Mouse (Mus musculus) ovary, adult 18-20 months (tissue): ENCODE measurements at regions not wholly inside any gene's neighbourhood (a gene's known extent, or its start where the extent isn't known, plus 50 kb on each side); places are given as distances from the start of the nearest gene placed in this dataset.
"Not testable (repeated sequence)": the region's sequence is repeated elsewhere in the genome, so short reads cannot be mapped to it uniquely, and the experiment has no call there.

ENCODE experiments used
- DNase-seq: peaks from one replicate; pipeline ENCODE4 v3.0.0; 2022; ENCODE audit warnings: low spot score, mixed read lengths

GRCm38 (mm10) chr1:143265216-143265615 lies 375.2 kb upstream of the B3galt2 start:
- DNase-seq = no peak

GRCm38 (mm10) chr1:143286274-143286967 lies 354.0 kb upstream of the B3galt2 start:
- DNase-seq = no peak

- DNase-seq = no peak
Measured at GRCm38 (mm10) chr1:143287448-143287847, 353.0 kb upstream of the B3galt2 start.

- DNase-seq = no peak
Measured at GRCm38 (mm10) chr1:143296555-143296954, 343.9 kb upstream of the B3galt2 start.

GRCm38 (mm10) chr1:143307379-143307778 lies 333.1 kb upstream of the B3galt2 start:
- no peak for DNase-seq

GRCm38 (mm10) chr1:143318381-143318780 lies 322.1 kb upstream of the B3galt2 start:
- DNase-seq = no peak

GRCm38 (mm10) chr1:143319568-143319967 lies 320.9 kb upstream of the B3galt2 start:
- DNase-seq = no peak

GRCm38 (mm10) chr1:143351388-143351787 lies 289.1 kb upstream of the B3galt2 start:
- no peak for DNase-seq

GRCm38 (mm10) chr1:143360256-143360655 lies 280.2 kb upstream of the B3galt2 start:
- DNase-seq = not testable (repeated sequence)

- no peak for DNase-seq
Measured at GRCm38 (mm10) chr1:143391851-143392250, 248.6 kb upstream of the B3galt2 start.
